Mouse (Mus musculus) liver, embryonic 14.5 days (tissue): ENCODE results near the gene Abca6.

Source experiments
- CTCF ChIP-seq: IDR thresholded peaks from 2 replicates; pipeline ENCODE4 v1.5.1; 2016; ENCODE audit warnings: antibody characterized with exemption, low read depth, control low read depth
- EP300 ChIP-seq: IDR thresholded peaks from 2 replicates; pipeline ENCODE4 v1.6.1; 2016; ENCODE audit warnings: antibody characterized with exemption, low read depth

DNA sequence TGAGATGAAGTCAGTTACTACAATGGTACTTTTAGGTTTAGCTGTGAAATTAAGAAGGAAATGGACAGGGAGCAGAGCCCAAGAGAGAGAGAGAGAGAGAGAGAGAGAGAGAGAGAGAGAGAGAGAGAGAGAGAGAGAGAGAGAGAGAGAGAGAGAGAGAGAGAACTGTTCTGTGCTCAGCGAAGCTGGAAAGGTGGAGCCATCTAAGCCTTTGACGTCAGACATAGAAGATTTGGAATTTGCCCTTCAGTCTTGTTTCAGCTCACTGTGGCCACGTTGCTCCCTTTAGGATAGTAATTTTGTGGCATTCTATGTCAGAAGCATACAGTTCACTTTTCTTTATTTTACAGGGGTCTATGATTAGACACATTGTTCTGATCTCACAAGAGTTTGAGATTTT lies 10.3 kb upstream of the Abca6 start:
- TF ChIP-seq CTCF (no peak), EP300 (no peak)
